Mouse (Mus musculus): ENCODE results near the gene Six3. TPM values are rescaled to one million over a fixed set of nuclear protein-coding genes. Genes with fewer than 3 reads are reported as not detected.
A peak's percentile ranks its signal among the peaks of the same experiment; 100 is the strongest.

The Six3 gene
- total RNA-seq (2021), result not detected
- long read RNA-seq, experiment 1, result 0 reads
- long read RNA-seq, experiment 2, result 0 reads

DNA sequence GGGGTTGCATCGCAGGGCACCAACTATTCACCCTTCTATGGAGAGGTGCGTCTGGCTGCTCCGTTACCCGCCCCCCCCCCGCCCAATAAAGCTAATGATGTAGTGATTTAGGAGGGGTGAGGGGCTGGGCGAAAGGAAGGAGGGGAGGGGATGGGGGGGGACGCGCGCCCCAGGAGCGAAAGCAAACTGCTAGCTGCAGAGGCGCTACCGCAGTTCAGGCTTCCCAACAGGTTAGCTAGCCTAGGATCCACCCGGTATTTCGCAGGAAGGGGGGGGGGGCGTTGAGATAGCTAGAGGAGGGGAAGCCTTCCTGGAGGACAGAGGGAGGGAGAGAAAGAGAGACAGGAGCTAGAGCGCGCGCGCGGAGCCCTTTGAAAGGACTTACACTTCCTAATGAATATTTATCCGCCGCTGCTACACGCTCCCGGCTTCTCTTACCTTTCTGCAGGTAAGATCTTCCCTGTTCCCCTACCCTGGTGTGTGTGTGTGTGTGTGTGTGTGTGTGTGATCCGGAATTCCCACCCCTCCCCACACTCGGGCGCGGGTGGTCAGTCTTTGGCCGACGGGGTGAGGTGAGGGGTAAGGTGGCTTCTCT is at the start of gene Six3:
TSS of gene Six3 (plus strand) at position 343 of the 595 bp plus-strand sequence.
- DNase-seq, result no peak

DNA sequence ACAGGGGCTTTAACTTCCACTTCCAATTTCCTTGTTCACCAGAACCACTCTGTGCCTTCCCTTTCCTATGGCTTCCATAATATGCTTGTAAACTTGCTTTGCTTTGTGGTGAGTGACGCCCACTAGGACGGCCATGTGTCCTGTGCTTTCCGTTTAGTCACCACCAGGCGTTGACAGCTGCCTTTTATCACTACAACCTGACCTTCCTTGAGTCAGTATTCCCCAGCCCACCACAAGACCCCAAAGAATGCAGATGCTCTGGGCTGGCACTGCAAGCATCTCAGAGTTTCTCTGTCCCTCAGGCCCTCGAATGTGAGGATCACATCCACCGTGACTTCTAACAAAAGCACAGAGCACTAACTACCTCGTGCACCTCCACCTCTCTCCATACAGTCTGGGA is 49.3 kb upstream of the Six3 start:
- no peak for DNase-seq

DNA sequence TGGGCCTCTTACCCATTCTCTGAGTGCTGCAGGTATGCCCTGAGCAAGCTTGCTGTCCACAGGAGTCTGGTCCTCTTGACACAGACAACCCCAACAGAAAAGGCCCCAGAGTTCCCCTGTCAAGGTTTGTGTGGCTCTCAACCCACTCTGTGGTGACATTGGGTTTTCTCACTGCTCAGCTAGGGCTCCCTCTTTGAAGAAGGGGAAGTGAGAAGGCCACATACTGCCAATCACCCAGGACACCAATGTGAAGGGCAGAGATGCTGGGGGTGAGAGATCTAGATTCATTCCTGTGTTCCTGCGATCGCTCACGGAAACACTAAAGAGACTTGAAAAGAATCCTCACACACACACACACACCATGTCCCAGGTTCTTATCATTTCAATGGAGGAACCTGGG is 39.4 kb upstream of the Six3 start:
- no peak for DNase-seq

DNA sequence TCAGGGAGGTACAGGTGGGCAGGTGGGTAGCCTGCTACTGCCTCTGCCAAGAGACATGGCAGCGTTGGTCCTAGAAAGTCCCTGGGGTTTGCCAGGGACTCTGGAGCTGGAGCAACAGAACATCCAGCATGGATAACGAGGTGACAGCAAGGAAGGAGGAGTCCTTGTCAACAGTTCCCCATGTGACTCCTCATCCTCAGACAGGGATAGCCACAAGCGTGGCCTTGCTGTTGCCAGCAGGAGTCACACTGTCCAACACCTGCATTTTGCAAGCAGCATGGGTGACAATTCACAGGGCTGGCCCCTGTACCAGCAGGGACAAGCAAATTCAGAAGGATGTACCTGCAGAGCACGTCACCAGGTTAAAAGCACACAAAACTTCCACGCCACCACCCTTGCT is 35.1 kb upstream of the Six3 start:
- DNase-seq, result no peak

DNA sequence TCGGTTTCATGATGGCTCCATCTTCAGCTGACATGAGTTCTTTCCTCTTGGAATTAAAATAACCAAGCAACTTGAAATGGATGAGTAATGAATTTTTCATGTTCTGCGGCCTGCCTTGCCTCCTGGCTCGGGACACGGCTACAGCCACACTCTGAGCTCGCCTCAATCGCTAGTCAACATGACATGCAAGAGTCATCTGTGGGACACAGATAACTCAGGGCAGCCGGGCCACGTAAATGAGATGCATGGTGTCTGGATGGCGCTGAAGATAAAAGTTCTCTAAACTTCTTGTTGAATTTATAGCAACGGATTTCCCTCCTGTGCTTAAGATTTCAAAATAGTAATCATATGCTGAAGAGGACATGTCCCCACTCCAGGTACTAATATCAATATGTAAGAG is 34.1 kb upstream of the Six3 start:
- no peak for DNase-seq

DNA sequence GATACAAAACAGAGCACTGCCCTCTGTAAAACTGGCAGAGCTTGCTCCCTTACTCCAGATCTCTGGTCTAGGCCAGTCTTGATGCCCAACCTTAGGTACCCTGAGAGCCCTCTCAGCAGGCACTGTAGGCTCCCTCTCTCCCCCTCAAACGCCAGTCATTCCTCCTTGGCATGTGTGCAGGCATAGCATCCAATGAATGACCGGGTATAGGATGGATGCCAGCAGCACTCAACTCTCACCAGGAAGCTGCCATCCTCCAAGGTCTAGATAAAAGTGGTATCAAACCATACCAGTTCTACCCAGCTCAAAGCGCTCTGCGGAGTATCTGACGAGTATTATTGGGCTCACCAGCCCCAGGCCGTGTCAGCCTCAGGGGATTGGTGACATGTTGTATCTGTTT is 33.2 kb upstream of the Six3 start:
- DNase-seq, result peak; percentile 4

DNA sequence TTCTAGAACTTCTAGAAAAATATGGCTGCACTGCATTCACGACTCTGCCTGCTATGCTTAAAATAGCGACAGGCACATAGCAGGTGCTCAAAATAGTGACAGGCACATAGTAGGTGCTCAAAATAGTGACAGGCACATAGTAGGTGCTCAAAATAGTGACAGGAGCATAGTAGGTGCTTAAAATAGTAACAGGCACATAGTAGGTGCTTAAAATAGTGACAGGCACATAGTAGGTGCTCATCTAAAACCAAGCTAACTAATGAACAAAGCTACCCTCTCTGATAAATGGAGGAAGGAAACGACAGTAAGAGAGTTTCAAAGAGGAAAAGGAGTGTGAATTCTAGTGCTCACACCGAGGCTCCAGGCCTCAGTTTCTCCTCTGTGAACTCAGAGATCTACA is 29.2 kb upstream of the Six3 start:
- DNase-seq, result no peak

DNA sequence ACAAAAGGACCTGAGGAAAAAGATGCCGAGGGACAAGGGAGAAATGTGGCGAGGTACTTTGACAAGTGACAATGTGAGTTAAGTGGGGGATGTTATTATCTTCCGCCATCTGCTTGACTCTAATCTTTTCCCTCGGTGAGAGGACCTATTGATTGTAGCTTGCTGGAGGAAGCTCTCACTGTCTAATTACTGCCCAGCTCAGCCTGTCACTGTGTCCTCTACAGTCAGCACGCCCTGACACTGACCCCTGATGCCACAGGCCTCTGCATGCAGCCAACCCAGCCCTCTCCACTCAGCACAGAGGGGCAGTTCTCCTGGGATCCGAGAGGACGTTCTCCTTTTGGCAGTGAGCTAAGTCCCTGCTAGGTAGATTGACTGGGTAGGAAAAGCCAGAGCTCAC is 28.8 kb upstream of the Six3 start:
- DNase-seq, result no peak

DNA sequence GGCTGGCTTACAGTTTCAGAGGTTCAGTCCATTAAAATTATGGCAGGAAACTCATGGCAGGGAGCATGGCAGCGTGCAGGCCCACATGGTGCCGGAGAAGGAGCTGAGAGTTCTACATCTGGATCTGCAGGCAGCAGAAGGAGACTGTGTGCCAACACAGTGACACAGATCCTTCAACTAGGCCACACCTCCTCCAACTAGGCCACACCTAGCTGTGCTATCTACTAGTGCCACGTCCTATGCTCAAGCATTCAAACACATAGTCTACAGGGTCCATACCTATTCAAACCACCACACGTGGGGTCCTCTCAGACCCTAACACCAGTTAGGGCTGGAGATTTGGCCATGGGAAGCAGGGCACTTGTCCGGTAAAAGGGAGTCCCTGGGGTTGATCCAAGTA is 27.6 kb upstream of the Six3 start:
- no peak for DNase-seq

DNA sequence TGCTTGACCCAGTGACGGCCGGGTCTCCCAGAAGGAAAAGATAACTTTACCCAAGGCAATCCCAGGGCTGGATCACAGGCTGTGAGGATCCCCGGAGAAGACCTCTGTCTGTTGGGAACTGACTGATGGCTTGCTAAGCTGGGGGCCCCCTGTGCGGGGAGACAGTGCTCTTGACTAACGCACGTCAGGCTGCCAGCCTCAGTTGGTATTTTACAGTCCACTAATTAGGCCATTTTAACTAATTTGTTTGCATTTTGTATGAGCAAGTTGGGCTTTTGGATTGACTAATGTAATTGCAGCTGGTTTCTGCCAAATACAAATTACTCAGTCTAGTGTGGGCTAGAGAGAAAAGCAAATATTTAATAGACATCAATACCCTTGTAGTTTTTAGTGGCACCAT is 21.4 kb upstream of the Six3 start:
- DNase-seq, result no peak

DNA sequence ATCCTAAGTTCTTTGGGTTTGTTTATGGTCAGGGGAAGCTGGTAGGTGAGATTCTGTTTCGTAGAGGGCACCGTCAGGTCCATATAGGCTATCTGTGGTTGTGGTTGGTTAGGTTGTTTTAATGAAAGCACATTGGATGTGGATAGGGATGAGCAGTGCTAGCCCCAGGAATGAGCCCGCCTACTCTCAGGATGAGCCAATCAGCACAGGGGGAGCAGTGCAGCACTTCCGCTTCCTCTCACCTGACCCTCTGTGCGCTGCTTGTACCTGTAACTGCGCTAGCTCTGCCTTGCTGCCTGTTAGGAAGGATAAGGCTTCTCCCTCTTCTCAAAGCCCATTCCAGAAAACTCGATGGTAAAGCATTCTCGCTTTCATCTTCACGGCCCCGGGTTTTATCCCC is 17.6 kb upstream of the Six3 start:
- no peak for DNase-seq

DNA sequence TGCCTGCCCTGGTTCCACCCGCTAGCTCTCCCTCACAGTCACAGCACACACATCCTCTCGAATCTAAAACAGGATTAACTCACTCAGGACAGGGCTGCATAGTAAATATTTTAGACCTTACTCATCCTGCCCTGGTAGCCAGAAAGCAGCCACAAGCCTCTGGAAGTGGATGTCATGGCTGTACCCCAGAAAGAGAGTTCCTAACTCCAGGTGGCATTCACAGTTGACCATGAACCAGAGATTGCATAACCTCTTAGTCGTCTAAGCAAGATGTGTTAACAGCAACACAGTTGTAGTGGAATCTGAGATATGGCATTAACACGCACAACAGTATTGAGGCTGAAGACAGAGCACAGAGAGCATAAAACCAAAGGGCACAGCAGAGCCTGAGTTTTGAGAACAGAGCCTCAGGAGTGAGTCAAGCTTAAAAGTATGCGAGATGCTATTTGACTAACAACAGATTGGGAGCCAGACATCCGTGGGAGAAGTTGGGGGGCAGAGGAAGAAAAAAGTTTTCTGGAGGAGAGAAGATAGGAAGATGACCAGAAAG is 17.0 kb upstream of the Six3 start:
- DNase-seq, result no peak

DNA sequence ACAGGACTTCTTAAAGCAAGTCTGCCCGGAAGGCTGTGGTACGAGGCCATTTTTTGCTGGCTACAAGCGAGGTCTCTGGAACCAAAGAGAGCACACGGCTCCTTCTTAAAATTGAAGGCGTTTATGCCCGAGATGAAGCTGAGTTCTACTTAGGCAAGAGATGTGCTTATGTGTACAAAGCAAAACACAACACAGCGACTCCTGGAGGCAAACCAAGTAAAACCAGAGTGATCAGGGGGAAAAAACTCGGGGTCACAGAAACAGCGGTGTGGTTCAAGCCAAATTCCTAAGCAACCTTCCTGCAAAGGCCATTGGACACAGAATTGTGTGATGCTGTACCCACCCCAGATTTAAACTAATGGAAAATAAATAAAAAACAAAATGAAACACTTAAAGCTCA is 13.9 kb upstream of the Six3 start:
- DNase-seq, result no peak

DNA sequence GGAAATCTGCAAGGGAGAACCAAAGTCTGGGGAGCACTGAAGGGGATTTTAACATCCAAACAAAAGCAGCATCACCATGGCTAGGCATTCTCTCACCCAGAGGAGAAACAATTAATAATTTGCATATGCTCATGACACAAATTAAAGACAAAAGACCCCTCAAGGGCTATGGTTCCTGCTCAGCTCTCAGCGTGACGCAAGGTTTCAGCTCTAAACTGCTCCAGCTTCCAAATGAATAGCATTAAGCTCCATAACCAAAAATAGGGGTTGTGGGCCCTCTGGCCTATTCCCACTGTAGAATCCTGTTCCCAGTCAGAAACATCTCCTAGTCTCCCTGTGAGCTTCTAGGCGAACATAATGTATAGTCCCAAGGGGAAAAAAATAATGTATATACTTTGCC is 6.9 kb upstream of the Six3 start:
- DNase-seq, result no peak

DNA sequence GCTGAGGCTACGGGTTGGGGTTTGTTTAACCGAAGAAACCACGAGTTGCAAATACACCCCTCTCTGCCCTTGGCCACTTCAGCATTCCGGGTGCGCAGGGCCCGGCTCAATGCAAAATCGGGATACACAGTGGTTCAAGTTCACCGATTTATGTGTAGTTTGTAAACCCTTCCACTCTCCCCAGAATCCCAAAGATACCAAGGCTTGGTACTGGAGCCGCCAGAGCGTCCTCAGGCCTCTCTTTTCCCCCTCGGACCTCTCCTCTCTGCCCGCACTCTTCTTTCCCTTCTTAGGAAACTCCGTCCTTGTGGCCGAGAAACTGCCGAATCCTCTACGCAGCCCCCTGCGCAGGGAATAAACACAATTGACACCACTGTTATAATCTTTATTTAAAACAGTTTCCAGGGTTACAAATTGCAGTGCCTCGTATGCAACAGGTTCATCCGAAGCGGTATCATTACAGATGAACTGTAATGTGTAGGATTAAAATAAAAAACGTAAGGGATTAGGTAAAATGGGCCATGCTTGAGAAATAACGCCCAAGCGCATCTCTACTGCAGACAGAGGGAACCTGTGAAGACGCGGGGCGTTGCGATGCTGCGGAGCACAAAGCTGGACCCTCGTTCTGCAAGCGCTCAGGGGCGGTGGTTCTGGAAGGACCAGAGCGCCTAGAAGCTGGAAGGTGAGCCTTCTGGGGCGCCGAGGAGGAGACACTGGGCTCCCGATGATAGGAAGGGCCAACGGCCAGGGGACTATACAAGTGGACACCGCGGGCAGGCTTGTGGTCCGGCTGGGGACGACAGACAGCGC is 5.6 kb upstream of the Six3 start:
- no peak for DNase-seq

DNA sequence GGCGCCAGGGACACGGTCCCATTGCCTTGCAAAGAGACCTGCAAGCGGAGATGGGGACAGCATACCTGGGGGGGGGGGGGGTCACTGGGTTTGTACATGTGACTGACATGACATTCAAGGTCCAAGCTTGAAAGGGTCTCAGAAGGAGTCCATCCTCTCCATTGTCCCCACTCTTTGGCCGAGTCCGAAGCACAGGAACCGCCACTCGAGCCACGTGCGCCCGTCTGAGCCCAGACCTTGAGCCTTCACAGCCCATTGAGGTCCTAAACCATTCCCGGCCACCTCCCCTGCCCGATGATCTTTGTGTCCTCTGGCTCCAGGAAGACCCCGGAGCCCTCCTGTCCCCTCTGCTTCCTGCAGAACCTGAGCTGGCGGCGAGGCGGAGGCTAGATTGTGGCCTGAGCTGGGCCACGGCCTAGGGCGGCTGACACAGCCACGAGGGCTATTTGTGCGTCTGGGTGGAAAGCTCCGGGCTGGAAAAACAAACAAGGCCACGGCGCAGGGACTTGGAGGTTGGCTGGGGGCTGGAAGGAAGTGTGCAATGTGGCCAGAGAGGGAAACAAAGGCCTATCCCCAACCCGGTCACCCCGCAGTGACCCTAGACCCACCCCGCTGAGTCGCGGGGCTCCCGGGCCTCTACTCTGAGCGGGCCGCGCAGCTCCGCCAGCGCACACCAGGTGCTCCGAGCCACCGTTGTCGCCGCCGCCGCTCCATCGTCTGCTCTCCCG is 4.9 kb upstream of the Six3 start:
- no peak for DNase-seq

DNA sequence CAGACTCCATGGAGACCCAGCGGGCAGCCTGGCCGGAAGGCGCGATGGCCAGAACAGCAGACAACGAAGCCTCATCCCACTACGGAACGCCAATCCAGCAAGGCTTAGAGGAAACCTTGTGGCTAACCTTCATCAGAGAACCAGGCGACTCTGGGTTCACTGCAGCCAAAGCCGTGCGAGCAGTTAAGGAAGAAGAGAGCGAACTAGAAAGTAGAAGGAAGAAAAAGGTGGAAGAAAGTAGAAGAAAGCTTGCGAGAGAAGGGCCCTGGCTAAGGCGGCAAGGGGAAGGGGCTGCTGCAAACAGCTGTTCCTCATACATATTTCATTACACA is 4.3 kb upstream of the Six3 start:
- no peak for DNase-seq

DNA sequence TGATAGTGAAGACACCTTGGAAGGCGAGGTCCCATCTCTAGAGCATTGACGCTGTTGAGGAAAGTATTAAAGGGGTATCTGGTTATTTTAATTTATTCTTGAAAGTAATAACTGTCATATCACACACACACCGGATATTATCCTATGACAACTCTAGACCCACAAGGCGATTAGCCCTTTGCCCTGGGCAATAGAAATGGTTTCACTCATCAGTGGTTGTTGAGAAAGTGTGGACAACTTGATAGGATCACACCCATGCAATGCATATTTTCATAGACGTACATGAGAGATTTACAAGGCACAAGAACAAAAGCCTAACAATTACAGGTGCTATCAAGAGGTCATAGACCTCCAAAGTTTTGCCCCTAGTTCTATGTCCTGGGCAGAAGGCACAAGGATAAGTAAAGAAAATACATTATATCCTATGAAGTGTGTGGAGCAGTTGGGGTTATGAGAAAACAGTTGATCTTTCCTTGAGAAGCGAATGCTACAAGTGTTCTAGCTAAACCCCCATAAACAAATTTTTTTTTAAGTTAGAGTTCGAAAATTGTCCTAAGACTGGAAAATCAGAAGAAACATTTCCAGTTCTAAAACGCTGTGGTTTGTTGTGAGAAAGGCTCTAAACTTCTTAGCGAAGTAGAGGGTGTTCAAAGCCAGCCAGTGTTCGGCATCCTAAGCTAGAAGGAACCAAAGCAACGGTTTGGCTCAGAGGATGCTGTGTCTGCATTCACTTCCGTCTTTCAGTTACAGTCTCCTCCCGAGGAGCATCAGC is 3.6 kb upstream of the Six3 start:
- DNase-seq, result no peak

DNA sequence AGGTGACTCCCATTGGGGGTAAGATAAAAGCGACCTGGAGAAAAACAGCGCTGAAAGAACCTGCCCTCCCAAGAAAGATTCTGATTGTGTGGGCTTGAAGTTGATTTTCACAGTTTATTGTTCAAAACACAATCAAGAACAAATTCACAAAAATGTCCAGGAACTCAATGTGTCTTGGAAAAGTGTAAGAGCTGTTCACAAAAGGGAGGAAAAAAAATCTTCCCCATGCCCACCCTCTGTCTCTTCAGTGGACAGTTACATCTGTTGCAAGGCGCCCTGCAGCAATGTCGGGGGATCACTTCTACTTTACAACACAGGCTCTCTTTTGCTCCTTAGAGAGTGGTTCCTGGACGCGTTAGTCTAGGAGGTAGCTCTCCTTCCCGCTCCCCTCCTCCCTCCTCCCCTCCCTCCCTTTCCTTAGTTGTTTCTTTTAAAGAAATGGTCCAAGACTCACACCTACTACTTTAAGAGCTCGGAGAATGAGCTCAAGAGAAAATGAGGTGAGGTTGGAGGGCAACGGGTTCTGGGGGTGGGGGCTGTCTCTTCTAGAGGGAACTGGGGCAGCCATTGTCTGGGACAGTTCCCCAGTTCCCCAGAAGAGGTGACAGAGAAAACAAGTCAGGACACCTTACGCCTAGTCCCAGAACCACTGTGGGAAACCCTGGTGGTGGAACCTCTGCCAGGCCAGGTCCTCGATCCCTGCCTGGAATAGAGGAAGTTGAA is 2.9 kb upstream of the Six3 start:
- DNase-seq, result no peak

DNA sequence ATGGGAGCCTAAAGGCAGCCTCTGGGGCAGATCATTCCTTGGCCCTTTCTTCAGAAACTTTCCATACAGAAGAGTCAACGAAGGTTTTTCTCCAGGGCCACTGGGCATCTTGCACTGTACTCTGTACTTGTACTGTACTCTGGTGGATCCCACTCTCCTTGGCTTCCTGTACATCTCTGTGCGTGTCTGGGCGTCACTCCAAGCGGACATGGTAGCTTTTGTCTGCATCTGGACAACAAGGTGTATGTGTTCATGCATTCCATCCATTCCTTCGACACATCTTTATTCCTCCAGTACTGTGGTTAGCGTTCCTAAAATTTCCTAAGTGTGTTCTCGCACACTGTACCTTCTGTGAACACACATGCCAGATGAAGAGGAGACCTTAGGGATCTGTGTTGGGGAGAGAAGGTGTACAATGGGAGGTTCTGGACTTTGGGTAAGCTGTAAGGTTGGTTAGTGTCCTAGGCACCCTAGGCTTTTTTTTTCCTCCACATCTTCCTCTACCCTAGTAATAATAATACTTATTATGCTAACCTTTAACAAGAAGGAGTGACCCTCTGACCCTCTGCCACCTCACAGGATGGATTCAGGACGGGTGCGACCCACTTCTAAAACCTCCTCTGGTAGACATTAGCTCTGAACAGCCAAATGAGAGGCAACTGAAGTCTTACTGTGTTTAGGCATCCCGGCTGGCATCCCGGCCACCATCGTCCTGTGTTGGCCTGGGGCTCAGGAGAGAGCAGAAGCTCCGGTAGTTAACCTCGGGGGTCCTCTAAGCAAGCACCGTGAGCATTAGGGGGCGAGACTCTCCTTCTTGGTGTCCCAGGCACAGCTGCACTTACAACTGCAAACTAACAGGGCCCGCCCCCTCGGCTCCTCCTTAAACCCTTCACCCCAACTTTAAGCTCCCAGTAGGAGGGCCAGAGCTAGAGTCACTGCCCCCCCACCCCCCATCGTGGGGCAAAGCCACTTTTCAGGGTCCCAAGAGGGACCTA is 1.6 kb upstream of the Six3 start:
- no peak for DNase-seq

All from adrenal gland, postnatal 10 days (tissue).